Mouse (Mus musculus) ES-E14 (cell line): ENCODE data around the gene Inhba. TPM values are rescaled to one million over a fixed set of nuclear protein-coding genes. Genes with fewer than 3 reads are reported as not detected.
A peak's percentile ranks its signal among the peaks of the same experiment; 100 is the strongest.

Experiments used
- DNase-seq: peaks from one replicate; pipeline ENCODE4 v3.0.0-alpha.2; 2013; ENCODE audit warnings: low read depth, low spot score
- H3K27ac ChIP-seq: 2 replicates; pipeline ENCODE4 v1.5.1; 2012; ENCODE audit warnings: low read depth, mild to moderate bottlenecking, low read length, moderate library complexity, mixed read lengths; ENCODE audit not compliant: poor library complexity, insufficient read depth, severe bottlenecking
- H3K36me3 ChIP-seq: 2 replicates; pipeline ENCODE4 v1.6.1; 2012; ENCODE audit warnings: mild to moderate bottlenecking, low read length, moderate library complexity, mixed read lengths; ENCODE audit not compliant: control insufficient read depth, poor library complexity, insufficient read depth, severe bottlenecking
- H3K4me1 ChIP-seq, 2 experiments: fragments of 150-350 bp in 1 of 2; sonication (generic) in 1 of 2; 2 replicates each; pipeline ENCODE4 v1.6.1; 2012; ENCODE audit warnings: low read length in 2 of 2, mild to moderate bottlenecking in 1 of 2, mixed read lengths in 1 of 2; ENCODE audit not compliant: control insufficient read depth in 2 of 2, insufficient read depth in 2 of 2, poor library complexity in 1 of 2
- H3K4me3 ChIP-seq, 2 experiments: fragments of 150-350 bp in 1 of 2; sonication (generic) in 1 of 2; 2 replicates each; pipeline ENCODE4 v1.5.1; 2012; ENCODE audit warnings: low read length in 2 of 2, low read depth in 1 of 2, mild to moderate bottlenecking in 1 of 2, mixed read lengths in 1 of 2; ENCODE audit not compliant: insufficient read depth in 1 of 2, poor library complexity in 1 of 2, severe bottlenecking in 1 of 2
- H3K9ac ChIP-seq: 2 replicates; pipeline ENCODE4 v1.6.1; 2012; ENCODE audit warnings: low read depth, mild to moderate bottlenecking, low read length, mixed read lengths; ENCODE audit not compliant: poor library complexity, insufficient read depth, severe bottlenecking
- H3K9me3 ChIP-seq: fragments of 150-350 bp; sonication (generic); 2 replicates; pipeline ENCODE4 v1.6.1; 2012; ENCODE audit warnings: low read depth, mild to moderate bottlenecking, low read length; ENCODE audit not compliant: control insufficient read depth, insufficient read depth
- CHD2 ChIP-seq: IDR thresholded peaks from 2 replicates; pipeline ENCODE4 v1.6.1; 2014; ENCODE audit warnings: mild to moderate bottlenecking, low read depth, low read length, inconsistent platforms
- HCFC1 ChIP-seq: IDR thresholded peaks from 2 replicates; pipeline ENCODE4 v1.6.1; 2012; ENCODE audit warnings: low read length, inconsistent platforms, borderline replicate concordance; ENCODE audit not compliant: insufficient read depth
- MAFK ChIP-seq: IDR thresholded peaks from 2 replicates; pipeline ENCODE4 v1.6.1; 2014; ENCODE audit warnings: mild to moderate bottlenecking, low read depth, low read length, inconsistent platforms; ENCODE audit not compliant: insufficient read depth
- ZC3H11A ChIP-seq: IDR thresholded peaks from 2 replicates; pipeline ENCODE4 v1.6.1; 2012; ENCODE audit warnings: low read depth, mild to moderate bottlenecking, inconsistent platforms, low read length, borderline replicate concordance
- ZNF384 ChIP-seq: IDR thresholded peaks from 2 replicates; pipeline ENCODE4 v1.6.1; 2012; ENCODE audit warnings: low read depth, low read length, inconsistent platforms
- in situ Hi-C, 2 experiments: fragments of 600-800 bp; cut with MboI; formaldehyde crosslinking; loops; one replicate each; pipeline ENCODE4 v1.15.1; 2025; ENCODE audit warnings: low sequenced_read_pairs in 2 of 2, inconsistent platforms in 1 of 2; ENCODE audit not compliant: unreplicated experiment in 2 of 2
- total RNA-seq: library from RNA; depleted of rRNA; stranded (reverse); fragments of 300-350 nt; gene quantifications from 2 replicates; pipeline ENCODE4 v1.2.3, GENCODE M21; 2012

Gene Inhba
- total RNA-seq, 1 experiment: 7.5 TPM

DNA sequence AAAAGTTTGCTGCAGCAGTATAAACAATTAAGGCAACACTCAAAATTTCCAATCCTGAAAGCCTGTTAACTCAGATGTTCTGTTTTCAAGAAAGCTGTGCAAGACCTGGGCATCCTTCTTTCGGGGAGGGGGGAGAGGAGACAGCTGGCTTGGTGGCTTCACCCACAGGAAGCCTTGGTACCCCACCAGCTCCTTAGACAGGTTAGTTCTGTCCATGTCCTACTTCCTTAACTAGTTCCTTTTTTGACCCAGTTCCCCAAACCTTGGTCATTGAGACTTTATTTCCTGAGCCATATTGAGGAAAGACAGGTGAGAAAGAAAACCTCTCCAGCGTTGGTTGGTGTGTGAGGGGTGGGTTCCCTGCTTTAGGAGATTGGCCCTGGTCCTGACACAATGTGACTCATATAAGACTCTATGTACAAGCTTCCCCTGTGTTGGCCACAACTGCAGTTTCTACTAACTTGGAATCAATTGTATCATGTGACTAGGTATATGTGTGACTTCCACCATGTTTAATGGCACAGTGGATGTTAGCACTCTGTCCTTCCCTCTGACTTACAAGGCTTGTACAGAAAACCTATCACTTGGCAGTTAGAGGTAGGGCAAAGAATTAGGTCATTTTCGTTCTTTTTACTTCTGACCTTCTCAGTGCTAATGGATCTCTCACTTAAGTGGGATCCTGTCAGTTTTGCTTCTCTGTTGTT is 7.3 kb downstream of the Inhba start:
- no peaks in the 10 kb centered on the region for H3K9me3 ChIP-seq
- no peaks in the 10 kb centered on the region for H3K4me1 ChIP-seq
- in situ Hi-C loops: loop anchor here in 1 of 2 experiments (25.0 kb wide), 1 partner anchor 743 kb away; no protein-coding TSS in a partner anchor
- H3K27ac ChIP-seq: no peak overlapping the region
- TF ChIP-seq HCFC1 (no peak), MAFK (no peak), CHD2 (no peak), ZNF384 (no peak), ZC3H11A (no peak)
- DNase-seq: no peak
- H3K36me3 ChIP-seq: no peaks in the 10 kb centered on the region
- H3K9ac ChIP-seq: no peak overlapping the region
- no peak overlapping the region for H3K4me3 ChIP-seq

DNA sequence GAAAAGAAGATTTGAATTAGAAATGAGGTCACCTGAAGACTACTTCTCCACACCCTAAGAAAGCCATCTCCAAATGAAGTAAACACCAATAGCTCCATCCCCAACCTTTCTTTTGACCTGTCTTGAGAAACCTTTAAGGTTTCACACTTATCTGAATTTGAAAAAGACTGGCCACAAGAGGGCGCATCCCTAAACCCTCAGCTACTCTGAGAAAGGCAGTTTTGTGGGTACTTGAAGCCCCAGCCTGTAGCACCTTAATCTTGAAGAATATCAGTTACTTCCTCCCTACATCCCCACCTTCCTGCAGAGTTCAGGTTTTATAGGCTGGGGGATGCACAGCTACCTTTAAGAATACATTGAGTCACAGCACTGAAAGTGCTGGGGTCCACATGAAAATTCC is 9.0 kb downstream of the Inhba start:
- TF ChIP-seq ZNF384 (no peak), HCFC1 (no peak), ZC3H11A (no peak), CHD2 (no peak), MAFK (no peak)
- Histone ChIP-seq H3K9ac (no peak overlapping the region), H3K9me3 (no peaks in the 10 kb centered on the region), H3K4me1 (no peaks in the 10 kb centered on the region), H3K27ac (no peak overlapping the region), H3K36me3 (no peaks in the 10 kb centered on the region), H3K4me3 (no peak overlapping the region)
- peak; percentile 52 for DNase-seq
- in situ Hi-C loops: loop anchor here in 1 of 2 experiments (25.0 kb wide), 1 partner anchor 742 kb away; no protein-coding TSS in a partner anchor

DNA sequence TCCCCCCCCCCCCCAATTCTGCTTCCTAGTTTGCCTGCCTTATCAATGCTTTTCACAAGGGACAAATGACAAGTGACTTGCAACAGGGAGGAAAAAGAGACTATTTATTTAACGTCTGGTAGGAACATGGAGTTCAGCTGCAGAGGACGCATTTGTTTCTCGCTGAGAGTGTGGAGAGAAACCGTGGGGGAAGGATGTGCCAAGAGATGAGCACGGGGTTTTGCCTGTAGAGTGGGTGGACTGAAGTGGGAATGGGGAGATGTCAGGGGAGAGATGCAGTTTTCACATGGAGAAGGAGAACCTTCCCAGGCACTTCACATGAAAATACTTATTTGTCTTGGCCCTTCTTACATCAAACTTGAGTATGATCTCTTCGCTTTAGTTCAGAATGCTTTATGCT is 9.5 kb downstream of the Inhba start:
- H3K36me3 ChIP-seq: no peaks in the 10 kb centered on the region
- in situ Hi-C loops: loop anchor here in 1 of 2 experiments (25.0 kb wide), 1 partner anchor 741 kb away; no protein-coding TSS in a partner anchor
- TF ChIP-seq ZNF384 (no peak), CHD2 (no peak), HCFC1 (no peak), MAFK (no peak), ZC3H11A (no peak)
- no peak overlapping the region for H3K9ac ChIP-seq
- H3K9me3 ChIP-seq: no peaks in the 10 kb centered on the region
- no peaks in the 10 kb centered on the region for H3K4me1 ChIP-seq
- no peak overlapping the region for H3K27ac ChIP-seq
- H3K4me3 ChIP-seq: no peak overlapping the region
- DNase-seq: no peak

DNA sequence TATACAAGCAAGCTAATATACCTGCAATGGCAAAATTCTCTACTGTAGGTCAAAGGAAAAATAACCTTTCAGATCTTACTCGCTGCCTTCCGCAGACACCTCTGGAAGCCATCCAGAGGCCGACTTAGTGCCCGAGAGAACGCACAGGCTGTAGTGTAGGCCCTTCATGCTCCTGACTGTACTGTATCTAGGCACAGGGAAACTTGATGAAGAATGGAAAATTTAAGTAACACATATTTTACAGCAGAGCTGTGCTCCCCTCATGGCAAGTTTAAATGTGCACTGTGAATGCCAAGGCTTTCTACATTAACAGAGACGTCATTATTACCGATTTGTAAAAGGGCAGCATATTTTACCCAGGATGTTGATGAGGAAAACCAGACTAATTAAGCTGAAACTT is 10.2 kb downstream of the Inhba start:
- Histone ChIP-seq H3K9me3 (no peaks in the 10 kb centered on the region), H3K4me1 (peaks cover 0 to 2% of the 10 kb centered on the region in 2 experiments; a peak in 1 of 4 replicates), H3K4me3 (no peak overlapping the region), H3K36me3 (no peaks in the 10 kb centered on the region), H3K27ac (no peak overlapping the region), H3K9ac (no peak overlapping the region)
- in situ Hi-C loops: loop anchor here in 1 of 2 experiments (25.0 kb wide), 1 partner anchor 740 kb away; no protein-coding TSS in a partner anchor
- TF ChIP-seq HCFC1 (no peak), CHD2 (no peak), MAFK (no peak), ZNF384 (no peak), ZC3H11A (no peak)
- DNase-seq: no peak
